In the genomic region with DNA sequence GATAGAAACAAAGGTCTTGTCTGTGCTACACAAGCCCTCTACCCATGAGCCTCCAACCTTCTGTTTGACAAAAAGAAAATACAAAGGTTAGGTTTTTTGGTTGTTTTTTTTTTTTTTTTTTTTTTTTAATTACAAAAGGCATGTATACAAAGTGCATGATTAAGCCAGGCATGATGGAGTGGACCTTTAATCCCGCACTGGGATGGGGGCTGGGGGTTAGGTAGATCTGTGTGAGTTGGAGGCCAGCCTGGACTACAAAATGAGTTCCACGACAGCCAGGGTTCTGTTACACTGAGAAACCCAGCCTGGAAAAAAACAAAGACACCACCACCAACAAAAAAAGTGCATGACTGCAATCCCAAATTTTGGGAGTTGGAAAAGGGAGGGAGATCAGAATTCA, we compare ENCODE assay signal across 8 mouse cellular contexts. TPM values are rescaled to one million over a fixed set of nuclear protein-coding genes. Genes with fewer than 3 reads are reported as not detected.
DNase-seq lines count a peak whose midpoint lies in the region; ATAC-seq and TF ChIP-seq lines count a peak whose summit lies in the region.
"Had no signal": no experiment of that assay in that cellular context is flagged by ENCODE, and none has a peak within 500 bp of the region (broad histone marks: within the 10 kb centered on the region; RNA-seq: fewer than 3 reads in every experiment).

No protein-coding gene starts in this region.

- no peak for DNase-seq in hindbrain, embryonic 10.5 days (ENCODE audit: low spot score)
- no peak for DNase-seq in hindbrain, embryonic 11.5 days (ENCODE audit: low spot score)
- no peak for DNase-seq in ES-E14 (ENCODE audit: low read depth, low spot score)
- DNase-seq in layer of hippocampus, adult 9-10 months (ENCODE audit: low spot score): no peak
- DNase-seq: thymus, postnatal 25 days had no signal

- in situ Hi-C loops in ES-E14 (cut with MboI; ENCODE audit: low sequenced_read_pairs in 2 of 2, unreplicated experiment in 2 of 2): no loop called here

- 90% methylated on average over 2 of the region's 2 CpGs for WGBS in hindbrain, embryonic 10.5 days
- 85% methylated on average over 2 of the region's 2 CpGs for WGBS in hindbrain, embryonic 11.5 days
- WGBS in heart, embryonic 16.5 days: 93% methylated on average over 2 of the region's 2 CpGs
- 97% methylated on average over 2 of the region's 2 CpGs for whole genome bisulfite sequencing in midbrain, embryonic 12.5 days

- no peak overlapping the region for H3K9ac ChIP-seq in hindbrain, embryonic 11.5 days (ENCODE audit: low read depth, low read length)
- H3K9ac ChIP-seq in ES-E14 (ENCODE audit: insufficient read depth, low read depth, low read length, poor library complexity, severe bottlenecking): no peak overlapping the region
- H3K9ac ChIP-seq in heart, embryonic 16.5 days (ENCODE audit: low read length): peak overlapping the region; percentile 87; the same call in 1 of the 2 replicates
- peak overlapping the region; percentile 64; the same call in 1 of the 2 replicates for H3K9ac ChIP-seq in midbrain, embryonic 12.5 days (replicated peaks)

- H3K4me2 ChIP-seq in hindbrain, embryonic 11.5 days (replicated peaks; ENCODE audit: low read depth, low read length): no peak overlapping the region
- peak overlapping the region; percentile 92; the same call in 1 of the 2 replicates for H3K4me2 ChIP-seq in heart, embryonic 16.5 days (ENCODE audit: low read depth, low read length)
- H3K4me2 ChIP-seq in midbrain, embryonic 12.5 days (replicated peaks): no peak overlapping the region

- H3K4me1 ChIP-seq in hindbrain, embryonic 10.5 days (replicated peaks): peaks cover 30% of the 10 kb centered on the region
- peaks cover 6% of the 10 kb centered on the region; the same call in 1 of the 2 replicates for H3K4me1 ChIP-seq in hindbrain, embryonic 11.5 days (replicated peaks; ENCODE audit: control insufficient read depth, insufficient read depth, low read length)
- H3K4me1 ChIP-seq in ES-E14 (ENCODE audit: control insufficient read depth in 2 of 2, insufficient read depth in 2 of 2, low read length in 2 of 2, poor library complexity in 1 of 2): no peaks in the 10 kb centered on the region; a peak in 1 of 4 replicates
- H3K4me1 ChIP-seq in heart, embryonic 16.5 days (ENCODE audit: control insufficient read depth, insufficient read depth, low read length): peaks cover 36% of the 10 kb centered on the region
- H3K4me1 ChIP-seq in midbrain, embryonic 12.5 days: peaks cover 31% of the 10 kb centered on the region

- no peaks in the 10 kb centered on the region for H3K27me3 ChIP-seq in hindbrain, embryonic 10.5 days (ENCODE audit: insufficient read depth, poor library complexity, severe bottlenecking)
- H3K27me3 ChIP-seq in hindbrain, embryonic 11.5 days (ENCODE audit: control insufficient read depth, insufficient read depth, low read length): no peaks in the 10 kb centered on the region
- no peaks in the 10 kb centered on the region for H3K27me3 ChIP-seq in heart, embryonic 16.5 days (ENCODE audit: control insufficient read depth, insufficient read depth, low read length)
- no peaks in the 10 kb centered on the region for H3K27me3 ChIP-seq in midbrain, embryonic 12.5 days

- H3K36me3 ChIP-seq in hindbrain, embryonic 10.5 days: peaks cover 24% of the 10 kb centered on the region
- no peaks in the 10 kb centered on the region for H3K36me3 ChIP-seq in hindbrain, embryonic 11.5 days (ENCODE audit: control insufficient read depth, insufficient read depth, low read length)
- H3K36me3 ChIP-seq in ES-E14 (ENCODE audit: control insufficient read depth, insufficient read depth, low read length, poor library complexity, severe bottlenecking): no peaks in the 10 kb centered on the region; the same call in 1 of the 2 replicates
- H3K36me3 ChIP-seq in heart, embryonic 16.5 days (ENCODE audit: control insufficient read depth, insufficient read depth): no peaks in the 10 kb centered on the region
- H3K36me3 ChIP-seq in midbrain, embryonic 12.5 days: 0 out of 2 replicates have a peak, but pooled peaks cover 4% of the 10 kb centered on the region

- H3K4me3 ChIP-seq in hindbrain, embryonic 10.5 days: peak overlapping the region; percentile 94
- no peak overlapping the region for H3K4me3 ChIP-seq in hindbrain, embryonic 11.5 days (ENCODE audit: low read depth, low read length)
- H3K4me3 ChIP-seq in ES-E14 (ENCODE audit: insufficient read depth in 1 of 2, low read depth in 1 of 2, low read length in 2 of 2, poor library complexity in 1 of 2, severe bottlenecking in 1 of 2): peak overlapping the region in 1 of 2 experiments; percentile 88; a peak in 2 of 4 replicates
- H3K4me3 ChIP-seq in heart, embryonic 16.5 days (ENCODE audit: low read length): no peak overlapping the region; the same call in 1 of the 2 replicates
- H3K4me3 ChIP-seq in midbrain, embryonic 12.5 days: 0 out of 2 replicates have a peak overlapping the region, but pooled peaks have one; percentile 47

- peak overlapping the region; percentile 95; the same call in 1 of the 2 replicates for H3K27ac ChIP-seq in hindbrain, embryonic 10.5 days
- H3K27ac ChIP-seq in hindbrain, embryonic 11.5 days (ENCODE audit: low read depth, low read length): no peak overlapping the region
- H3K27ac ChIP-seq in ES-E14 (ENCODE audit: insufficient read depth, low read depth, low read length, poor library complexity, severe bottlenecking): no peak overlapping the region
- peak overlapping the region; percentile 97 for H3K27ac ChIP-seq in heart, embryonic 16.5 days (ENCODE audit: low read length)
- H3K27ac ChIP-seq in midbrain, embryonic 12.5 days (replicated peaks): peak overlapping the region; percentile 90; the same call in 1 of the 2 replicates

- H3K9me3 ChIP-seq in hindbrain, embryonic 10.5 days: no peaks in the 10 kb centered on the region
- H3K9me3 ChIP-seq in hindbrain, embryonic 11.5 days (ENCODE audit: control insufficient read depth, low read length): no peaks in the 10 kb centered on the region
- no peaks in the 10 kb centered on the region for H3K9me3 ChIP-seq in ES-E14 (ENCODE audit: control insufficient read depth, insufficient read depth, low read depth, low read length)
- no peaks in the 10 kb centered on the region for H3K9me3 ChIP-seq in heart, embryonic 16.5 days (replicated peaks; ENCODE audit: control insufficient read depth, low read length)
- H3K9me3 ChIP-seq in midbrain, embryonic 12.5 days: no peaks in the 10 kb centered on the region

- no peak for ATAC-seq in hindbrain, embryonic 11.5 days (ENCODE audit: low FRiP score)
- no peak for ATAC-seq in heart, embryonic 16.5 days (replicated peaks; ENCODE audit: extremely low read depth, insufficient read depth, low FRiP score)
- no peak for ATAC-seq in midbrain, embryonic 12.5 days (ENCODE audit: low FRiP score, low read depth)
- ATAC-seq in activated CD4-positive, CD25-positive, alpha-beta regulatory T cell, adult 4 months: no peak

TF ChIP-seq in ES-E14, 5 proteins besides CTCF, POLR2A, EP300 and RAD21:
- TF ChIP-seq MAFK (IDR thresholded peaks at IDR 0.05; ENCODE audit: insufficient read depth, low read depth, low read length): no peak
- peak; percentile 38; the same call in 1 of the 2 replicates for TF ChIP-seq ZNF384 (IDR thresholded peaks at IDR 0.05; ENCODE audit: low read depth, low read length)

RNA-seq across cellular contexts. Expression of a gene that starts 1.4 kb away (rescaled TPM):
- polyA plus RNA-seq in hindbrain, embryonic 10.5 days (2016; fragmentation: Nextera tagmentation; extraction: Ambion mirVana): 372 and 451 TPM in 2 replicates
- 376 and 390 TPM in 2 replicates for polyA plus RNA-seq in hindbrain, embryonic 11.5 days (2014; fragmentation: Nextera tagmentation; extraction: Ambion mirVana)
- total RNA-seq in ES-E14 (2012; rRNA removed): 217 and 280 TPM in 2 replicates
- polyA plus RNA-seq in heart, embryonic 16.5 days (2015; fragmentation: Nextera tagmentation; extraction: Ambion mirVana): 195 and 202 TPM in 2 replicates
- polyA plus RNA-seq in midbrain, embryonic 12.5 days (2016; fragmentation: Nextera tagmentation; extraction: Ambion mirVana): 315 and 316 TPM in 2 replicates
- 100 to 1,000 TPM; 105 to 165 TPM for polyA plus RNA-seq in activated CD4-positive, CD25-positive, alpha-beta regulatory T cell, adult 4 months (2017; shearing (Covaris generic))

RNA-seq across cellular contexts. Expression of a gene that starts 15.4 kb away (rescaled TPM):
- 2.9 and 3.4 TPM in 2 replicates for polyA plus RNA-seq in hindbrain, embryonic 10.5 days (2016; fragmentation: Nextera tagmentation; extraction: Ambion mirVana)
- polyA plus RNA-seq in hindbrain, embryonic 11.5 days (2014; fragmentation: Nextera tagmentation; extraction: Ambion mirVana): 2.8 and 3.1 TPM in 2 replicates
- 1.4 and 3.5 TPM in 2 replicates for total RNA-seq in ES-E14 (2012; rRNA removed)
- 61.0 and 64.3 TPM in 2 replicates for polyA plus RNA-seq in heart, embryonic 16.5 days (2015; fragmentation: Nextera tagmentation; extraction: Ambion mirVana)
- polyA plus RNA-seq in midbrain, embryonic 12.5 days (2016; fragmentation: Nextera tagmentation; extraction: Ambion mirVana): 3.0 and 3.3 TPM in 2 replicates
- polyA plus RNA-seq in activated CD4-positive, CD25-positive, alpha-beta regulatory T cell, adult 4 months (2017; shearing (Covaris generic)): 1 to 10 TPM in 1 of 2 experiments, under 1 TPM in 1; 0.82 to 2.6 TPM

RNA-seq across cellular contexts. Expression of a gene that starts 21.9 kb away (rescaled TPM):
- polyA plus RNA-seq in hindbrain, embryonic 10.5 days (2016; fragmentation: Nextera tagmentation; extraction: Ambion mirVana): 8.7 and 10.1 TPM in 2 replicates
- 7.3 and 7.6 TPM in 2 replicates for polyA plus RNA-seq in hindbrain, embryonic 11.5 days (2014; fragmentation: Nextera tagmentation; extraction: Ambion mirVana)
- total RNA-seq in ES-E14 (2012; rRNA removed): 2.6 and 3.8 TPM in 2 replicates
- 14.3 and 24.7 TPM in 2 replicates for polyA plus RNA-seq in heart, embryonic 16.5 days (2015; fragmentation: Nextera tagmentation; extraction: Ambion mirVana)
- 6.5 and 8.2 TPM in 2 replicates for polyA plus RNA-seq in midbrain, embryonic 12.5 days (2016; fragmentation: Nextera tagmentation; extraction: Ambion mirVana)
- polyA plus RNA-seq in activated CD4-positive, CD25-positive, alpha-beta regulatory T cell, adult 4 months (2017; shearing (Covaris generic)): 100 to 1,000 TPM; 208 to 288 TPM

RNA-seq across cellular contexts. Expression of a gene that starts 45.2 kb away (rescaled TPM):
- polyA plus RNA-seq in hindbrain, embryonic 10.5 days (2016; fragmentation: Nextera tagmentation; extraction: Ambion mirVana): 9.9 and 13.5 TPM in 2 replicates
- polyA plus RNA-seq in hindbrain, embryonic 11.5 days (2014; fragmentation: Nextera tagmentation; extraction: Ambion mirVana): 10.6 and 11.1 TPM in 2 replicates
- 5.0 and 6.9 TPM in 2 replicates for total RNA-seq in ES-E14 (2012; rRNA removed)
- polyA plus RNA-seq in heart, embryonic 16.5 days (2015; fragmentation: Nextera tagmentation; extraction: Ambion mirVana): 17.0 and 17.3 TPM in 2 replicates
- polyA plus RNA-seq in midbrain, embryonic 12.5 days (2016; fragmentation: Nextera tagmentation; extraction: Ambion mirVana): 12.4 and 12.6 TPM in 2 replicates
- polyA plus RNA-seq in activated CD4-positive, CD25-positive, alpha-beta regulatory T cell, adult 4 months (2017; shearing (Covaris generic)): 1 to 10 TPM; 4.5 to 7.3 TPM

RNA-seq across cellular contexts. Expression of a gene that starts 45.3 kb away (rescaled TPM):
- polyA plus RNA-seq in hindbrain, embryonic 10.5 days (2016; fragmentation: Nextera tagmentation; extraction: Ambion mirVana): 20.6 and 23.2 TPM in 2 replicates
- 19.3 and 19.9 TPM in 2 replicates for polyA plus RNA-seq in hindbrain, embryonic 11.5 days (2014; fragmentation: Nextera tagmentation; extraction: Ambion mirVana)
- total RNA-seq in ES-E14 (2012; rRNA removed): 12.7 and 13.2 TPM in 2 replicates
- polyA plus RNA-seq in heart, embryonic 16.5 days (2015; fragmentation: Nextera tagmentation; extraction: Ambion mirVana): 34.1 and 36.6 TPM in 2 replicates
- polyA plus RNA-seq in midbrain, embryonic 12.5 days (2016; fragmentation: Nextera tagmentation; extraction: Ambion mirVana): 18.7 and 19.0 TPM in 2 replicates
- polyA plus RNA-seq in activated CD4-positive, CD25-positive, alpha-beta regulatory T cell, adult 4 months (2017; shearing (Covaris generic)): 10 to 100 TPM; 29.8 to 33.4 TPM

Comparison
In these comparisons a context has a peak if more than half of its experiments do, and no peak if none do; other contexts are left out.
1. H3K27ac ChIP-seq: peak in hindbrain, embryonic 10.5 days (single experiment), heart, embryonic 16.5 days (single experiment) and midbrain, embryonic 12.5 days (single experiment); none in hindbrain, embryonic 11.5 days (single experiment) and ES-E14 (single experiment).
2. H3K4me3 ChIP-seq: peak in hindbrain, embryonic 10.5 days (single experiment) and midbrain, embryonic 12.5 days (single experiment); none in hindbrain, embryonic 11.5 days (single experiment) and heart, embryonic 16.5 days (single experiment).
3. H3K9ac ChIP-seq: peak in heart, embryonic 16.5 days (single experiment) and midbrain, embryonic 12.5 days (single experiment); none in hindbrain, embryonic 11.5 days (single experiment) and ES-E14 (single experiment).
4. RNA of a gene that starts 15.4 kb away (polyA plus RNA-seq): 61.0 to 64.3 TPM in heart, embryonic 16.5 days; 2.9 to 3.4 TPM in hindbrain, embryonic 10.5 days, 3.0 to 3.3 TPM in midbrain, embryonic 12.5 days, 2.8 to 3.1 TPM in hindbrain, embryonic 11.5 days and 0.82 to 2.6 TPM in activated CD4-positive, CD25-positive, alpha-beta regulatory T cell, adult 4 months; every median in the first group is over 10 times any median in the second.